Mouse (Mus musculus): ENCODE data around the gene Zbtb2. TPM values are rescaled to one million over a fixed set of nuclear protein-coding genes. Genes with fewer than 3 reads are reported as not detected.

The Zbtb2 gene
- polyA plus RNA-seq, 2 experiments = 12.5 to 13.7 TPM

- DNase-seq (ENCODE audit: low spot score) (no peak), ATAC-seq (ENCODE audit: low FRiP score, low read depth) (no peak)
- Histone ChIP-seq H3K4me3 (replicated peaks; ENCODE audit: low read length) (no peak overlapping the region), H3K27me3 (ENCODE audit: control insufficient read depth, insufficient read depth, low read length) (no peaks in the 10 kb centered on the region), H3K27ac (replicated peaks; ENCODE audit: low read depth, low read length) (no peak overlapping the region), H3K4me1 (ENCODE audit: control insufficient read depth, insufficient read depth, low read length) (no peaks in the 10 kb centered on the region), H3K9ac (ENCODE audit: low read depth, low read length, severe bottlenecking) (no peak overlapping the region), H3K4me2 (replicated peaks; ENCODE audit: low read depth, low read length, severe bottlenecking) (no peak overlapping the region), H3K9me3 (ENCODE audit: control insufficient read depth, low read length) (no peaks in the 10 kb centered on the region), H3K36me3 (ENCODE audit: control insufficient read depth, insufficient read depth, low read length) (peaks cover 22% of the 10 kb centered on the region)
- 97% methylated on average over 4 of the region's 4 CpGs for WGBS
- no peak for TF ChIP-seq POLR2A (IDR thresholded peaks at IDR 0.05; ENCODE audit: borderline replicate concordance, extremely low read depth, insufficient read depth, insufficient read length)
Observed at GRCm38 (mm10) chr10:4373558-4373957, 14.3 kb downstream of the Zbtb2 start.

- no peaks in the 10 kb centered on the region for H3K27me3 ChIP-seq (ENCODE audit: control insufficient read depth, insufficient read depth, low read length)
- WGBS = 50% methylated on average over 5 of the region's 5 CpGs
- ATAC-seq (ENCODE audit: low FRiP score, low read depth) = peak; percentile 30; the same call in 1 of the 2 replicates
- no peak overlapping the region for H3K27ac ChIP-seq (replicated peaks; ENCODE audit: low read depth, low read length)
- no peak overlapping the region for H3K4me3 ChIP-seq (replicated peaks; ENCODE audit: low read length)
- no peaks in the 10 kb centered on the region for H3K4me1 ChIP-seq (ENCODE audit: control insufficient read depth, insufficient read depth, low read length)
- TF ChIP-seq POLR2A (IDR thresholded peaks at IDR 0.05; ENCODE audit: borderline replicate concordance, extremely low read depth, insufficient read depth, insufficient read length) = no peak
- no peak overlapping the region for H3K4me2 ChIP-seq (replicated peaks; ENCODE audit: low read depth, low read length, severe bottlenecking)
- H3K9me3 ChIP-seq (ENCODE audit: control insufficient read depth, low read length) = no peaks in the 10 kb centered on the region
- no peak overlapping the region for H3K9ac ChIP-seq (ENCODE audit: low read depth, low read length, severe bottlenecking)
- DNase-seq (ENCODE audit: low spot score) = peak; percentile 50
- H3K36me3 ChIP-seq (ENCODE audit: control insufficient read depth, insufficient read depth, low read length) = peaks cover 32% of the 10 kb centered on the region
Observed at GRCm38 (mm10) chr10:4372011-4372410, 15.9 kb downstream of the Zbtb2 start.

GRCm38 (mm10) chr10:4370105-4370504 lies 17.8 kb downstream of the Zbtb2 start:
- ATAC-seq (ENCODE audit: low FRiP score, low read depth) = no peak
- no peak for DNase-seq (ENCODE audit: low spot score)
- no peak overlapping the region for H3K9ac ChIP-seq (ENCODE audit: low read depth, low read length, severe bottlenecking)
- peaks cover 38% of the 10 kb centered on the region for H3K36me3 ChIP-seq (ENCODE audit: control insufficient read depth, insufficient read depth, low read length)
- no peak for TF ChIP-seq POLR2A (IDR thresholded peaks at IDR 0.05; ENCODE audit: borderline replicate concordance, extremely low read depth, insufficient read depth, insufficient read length)
- no peak overlapping the region for H3K4me2 ChIP-seq (replicated peaks; ENCODE audit: low read depth, low read length, severe bottlenecking)
- no peak overlapping the region for H3K4me3 ChIP-seq (replicated peaks; ENCODE audit: low read length)
- H3K27ac ChIP-seq (replicated peaks; ENCODE audit: low read depth, low read length) = no peak overlapping the region
- H3K9me3 ChIP-seq (ENCODE audit: control insufficient read depth, low read length) = no peaks in the 10 kb centered on the region
- 86% methylated on average over 11 of the region's 11 CpGs for WGBS
- H3K4me1 ChIP-seq (ENCODE audit: control insufficient read depth, insufficient read depth, low read length) = no peaks in the 10 kb centered on the region
- H3K27me3 ChIP-seq (ENCODE audit: control insufficient read depth, insufficient read depth, low read length) = no peaks in the 10 kb centered on the region

- TF ChIP-seq POLR2A (IDR thresholded peaks at IDR 0.05; ENCODE audit: borderline replicate concordance, extremely low read depth, insufficient read depth, insufficient read length) = no peak
- DNase-seq (ENCODE audit: low spot score) (no peak), ATAC-seq (ENCODE audit: low FRiP score, low read depth) (no peak)
- peaks cover 23% of the 10 kb centered on the region for H3K36me3 ChIP-seq (ENCODE audit: control insufficient read depth, insufficient read depth, low read length)
- no peak overlapping the region for H3K4me2 ChIP-seq (replicated peaks; ENCODE audit: low read depth, low read length, severe bottlenecking)
- H3K4me1 ChIP-seq (ENCODE audit: control insufficient read depth, insufficient read depth, low read length) = no peaks in the 10 kb centered on the region
- no peak overlapping the region for H3K4me3 ChIP-seq (replicated peaks; ENCODE audit: low read length)
- H3K9me3 ChIP-seq (ENCODE audit: control insufficient read depth, low read length) = no peaks in the 10 kb centered on the region; the same call in 1 of the 2 replicates
- WGBS = 83% methylated on average over 3 of the region's 3 CpGs
- H3K9ac ChIP-seq (ENCODE audit: low read depth, low read length, severe bottlenecking) = no peak overlapping the region
- no peak overlapping the region for H3K27ac ChIP-seq (replicated peaks; ENCODE audit: low read depth, low read length)
- H3K27me3 ChIP-seq (ENCODE audit: control insufficient read depth, insufficient read depth, low read length) = no peaks in the 10 kb centered on the region
Observed at GRCm38 (mm10) chr10:4364618-4365017, 23.3 kb downstream of the Zbtb2 start.

- H3K4me1 ChIP-seq (ENCODE audit: control insufficient read depth, insufficient read depth, low read length) = no peaks in the 10 kb centered on the region
- peaks cover 12% of the 10 kb centered on the region for H3K36me3 ChIP-seq (ENCODE audit: control insufficient read depth, insufficient read depth, low read length)
- no peak overlapping the region for H3K27ac ChIP-seq (replicated peaks; ENCODE audit: low read depth, low read length)
- no peak overlapping the region for H3K4me3 ChIP-seq (replicated peaks; ENCODE audit: low read length)
- DNase-seq (ENCODE audit: low spot score) (no peak), ATAC-seq (ENCODE audit: low FRiP score, low read depth) (no peak)
- 81% methylated on average over 10 of the region's 10 CpGs for WGBS
- H3K9ac ChIP-seq (ENCODE audit: low read depth, low read length, severe bottlenecking) = no peak overlapping the region
- no peak overlapping the region for H3K4me2 ChIP-seq (replicated peaks; ENCODE audit: low read depth, low read length, severe bottlenecking)
- no peaks in the 10 kb centered on the region for H3K9me3 ChIP-seq (ENCODE audit: control insufficient read depth, low read length)
- no peak for TF ChIP-seq POLR2A (IDR thresholded peaks at IDR 0.05; ENCODE audit: borderline replicate concordance, extremely low read depth, insufficient read depth, insufficient read length)
- H3K27me3 ChIP-seq (ENCODE audit: control insufficient read depth, insufficient read depth, low read length) = no peaks in the 10 kb centered on the region
Observed at GRCm38 (mm10) chr10:4357435-4357834, 30.5 kb downstream of the Zbtb2 start.

- WGBS = 70% methylated on average over 5 of the region's 5 CpGs
- TF ChIP-seq POLR2A (IDR thresholded peaks at IDR 0.05; ENCODE audit: borderline replicate concordance, extremely low read depth, insufficient read depth, insufficient read length) = no peak
- no peak overlapping the region for H3K9ac ChIP-seq (ENCODE audit: low read depth, low read length, severe bottlenecking)
- H3K36me3 ChIP-seq (ENCODE audit: control insufficient read depth, insufficient read depth, low read length) = peaks cover 12% of the 10 kb centered on the region
- no peak for DNase-seq (ENCODE audit: low spot score)
- no peaks in the 10 kb centered on the region for H3K4me1 ChIP-seq (ENCODE audit: control insufficient read depth, insufficient read depth, low read length)
- no peak overlapping the region for H3K4me3 ChIP-seq (replicated peaks; ENCODE audit: low read length)
- no peaks in the 10 kb centered on the region for H3K27me3 ChIP-seq (ENCODE audit: control insufficient read depth, insufficient read depth, low read length)
- no peak overlapping the region for H3K27ac ChIP-seq (replicated peaks; ENCODE audit: low read depth, low read length)
- H3K9me3 ChIP-seq (ENCODE audit: control insufficient read depth, low read length) = no peaks in the 10 kb centered on the region
- H3K4me2 ChIP-seq (replicated peaks; ENCODE audit: low read depth, low read length, severe bottlenecking) = no peak overlapping the region
- 0 out of 2 replicates have a peak, but pooled peaks have one; percentile 19 for ATAC-seq (ENCODE audit: low FRiP score, low read depth)
Observed at GRCm38 (mm10) chr10:4356640-4357039, 31.3 kb downstream of the Zbtb2 start.

Measured in limb, embryonic 14.5 days (tissue).